Mouse (Mus musculus) megakaryocyte progenitor cell, adult 5-6 weeks (primary cell): Measurements from ENCODE around the gene 2310057J18Rik. TPM values are rescaled to one million over a fixed set of nuclear protein-coding genes. Genes with fewer than 3 reads are reported as not detected.

ENCODE experiments used
- ATAC-seq: replicated peaks from 2 replicates; pipeline ENCODE4 v1.8.0; 2016; ENCODE audit warnings: mild to moderate bottlenecking, moderate TSS enrichment, inconsistent platforms; ENCODE audit not compliant: poor library complexity
- total RNA-seq, 2 experiments: library from RNA; stranded (forward) in 1 of 2; stranded (reverse) in 1 of 2; fragments of 157-497, 149-512 nt in 1 of 2; fragments of 200-1000 nt in 1 of 2; gene quantifications; 2 replicates each; pipeline versions ENCODE4 v1.2.3 to v1.2.4; 2015 to 2017

The 2310057J18Rik gene
- total RNA-seq (2015) (not detected in 2 replicates), total RNA-seq (2017) (not detected in 2 replicates)

DNA sequence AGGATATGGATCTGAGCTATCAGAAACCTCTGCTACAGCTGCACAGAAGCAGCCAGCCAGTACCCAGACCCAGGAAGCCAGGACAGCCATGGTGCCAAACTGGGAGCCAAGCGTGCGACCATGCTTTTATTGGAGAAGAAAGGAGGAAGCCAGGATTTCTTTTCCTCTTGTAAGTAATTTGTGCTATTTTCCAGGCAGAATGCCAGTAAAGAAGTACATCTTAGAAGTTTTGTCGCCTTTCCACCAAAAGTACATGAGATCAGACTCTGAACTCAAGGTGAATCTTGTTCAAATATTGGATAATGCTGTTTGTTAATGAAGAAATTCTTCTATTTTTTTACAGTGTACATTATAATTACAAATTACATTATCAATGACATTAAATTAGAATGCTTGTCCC, at the start of gene 2310057J18Rik:
TSS of gene 2310057J18Rik (minus strand) at position 101 of the 400 bp plus-strand sequence.
- ATAC-seq, result no peak

DNA sequence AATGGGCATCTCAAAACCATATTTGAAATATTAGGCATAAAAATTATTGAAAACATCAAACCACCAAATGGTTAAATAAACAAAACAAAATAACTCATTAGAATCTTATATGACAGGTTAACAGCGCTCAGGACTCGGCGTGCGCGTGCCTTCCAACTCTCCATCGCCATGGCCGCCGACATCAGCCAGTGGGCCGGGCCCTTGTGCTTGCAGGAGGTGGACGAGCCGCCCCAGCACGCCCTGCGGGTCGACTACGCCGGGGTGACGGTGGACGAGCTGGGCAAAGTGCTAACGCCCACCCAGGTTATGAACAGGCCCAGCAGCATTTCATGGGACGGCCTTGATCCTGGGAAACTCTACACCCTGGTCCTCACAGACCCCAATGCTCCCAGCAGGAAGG, 43.9 kb upstream of the 2310057J18Rik start:
- peak; percentile 77 for ATAC-seq

GRCm38 (mm10) chr10:29019496-29020270, 33.6 kb upstream of the 2310057J18Rik start:
- ATAC-seq, result no peak

DNA sequence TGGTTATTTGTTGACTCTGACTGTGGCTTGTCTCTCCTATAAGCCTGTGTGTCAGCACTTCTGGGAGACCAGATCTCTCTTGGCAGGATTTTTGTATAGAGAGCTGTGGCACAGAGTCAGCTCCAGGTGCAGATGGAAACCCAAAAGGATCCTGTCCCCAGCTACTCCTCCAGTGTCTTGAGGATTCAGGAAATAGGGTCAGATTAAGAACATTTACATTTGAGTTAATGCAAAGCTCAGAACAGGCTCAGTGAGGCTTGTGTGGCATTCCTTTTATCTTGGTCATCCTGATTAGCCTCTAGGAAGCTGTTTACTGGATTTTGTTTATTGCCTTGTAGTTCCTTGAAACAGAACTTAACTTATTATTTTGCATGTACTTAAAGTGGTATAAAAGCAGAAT, 11.7 kb upstream of the 2310057J18Rik start:
- no peak for ATAC-seq

DNA sequence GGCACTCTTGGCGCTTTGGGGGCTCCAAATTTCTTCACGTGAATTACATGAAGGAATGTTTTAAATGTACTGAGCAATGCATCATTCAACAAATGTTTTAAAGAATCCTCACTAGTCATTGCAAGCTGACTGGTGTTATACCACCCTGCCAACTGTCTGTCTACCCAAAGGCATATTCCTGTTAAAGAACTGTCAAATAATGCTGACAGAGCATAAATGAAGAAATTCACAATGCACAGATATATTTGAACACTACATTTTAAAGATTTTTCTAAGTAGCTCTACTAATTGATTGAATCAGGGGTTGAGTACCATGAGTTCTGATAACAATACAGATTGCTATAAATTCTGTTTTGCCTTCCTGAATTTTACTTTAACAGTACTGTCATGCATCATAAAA, 2.9 kb upstream of the 2310057J18Rik start:
- no peak for ATAC-seq

- ATAC-seq, result no peak
Observed at GRCm38 (mm10) chr10:28968189-28968588, 17.9 kb downstream of the 2310057J18Rik start.

DNA sequence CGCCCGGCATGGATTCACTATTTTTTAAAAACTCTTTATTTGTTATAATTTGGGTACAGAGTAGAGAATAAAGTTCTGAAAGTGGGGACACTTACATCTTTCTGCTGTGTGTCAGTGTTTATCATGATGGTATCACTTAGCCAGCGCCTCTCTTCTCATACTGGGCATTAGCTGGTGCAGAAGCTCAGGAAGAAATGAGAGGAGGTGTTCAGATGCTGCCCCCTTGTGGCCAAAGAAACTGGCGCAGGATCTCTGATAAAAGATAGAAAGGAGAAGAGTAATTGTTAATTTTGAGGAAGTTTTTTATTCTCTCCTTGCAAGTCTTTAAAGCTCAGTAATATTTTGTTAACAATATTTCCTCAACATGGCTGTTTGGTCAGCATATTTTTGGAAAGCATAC, 31.0 kb downstream of the 2310057J18Rik start:
- peak; percentile 98 for ATAC-seq

DNA sequence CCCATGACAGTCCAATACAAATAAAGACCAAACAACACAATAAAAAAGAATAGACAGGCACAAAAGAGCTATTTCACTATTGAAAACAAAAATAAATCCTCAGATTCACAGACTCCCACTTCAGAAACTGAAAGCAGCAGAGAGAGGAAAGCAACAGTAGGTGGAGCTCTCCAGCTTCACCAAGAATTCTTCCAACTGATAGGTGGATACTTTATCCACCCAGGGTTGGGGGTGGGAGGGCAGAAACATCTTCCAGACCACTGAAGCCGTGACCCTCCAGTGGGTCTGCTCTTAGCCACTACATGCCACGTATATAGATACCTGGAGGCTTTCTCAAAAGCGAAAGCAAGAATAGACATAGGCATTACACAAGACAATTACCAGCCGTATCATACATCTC, 31.6 kb downstream of the 2310057J18Rik start:
- ATAC-seq, result peak; percentile 47; the same call in 1 of the 2 replicates

Other genes starting within 250 kb of the 2310057J18Rik start
- gene Soga3, start 157.5 kb upstream of the 2310057J18Rik start, total RNA-seq (2015), result not detected in 2 replicates
- gene Soga3, start 157.5 kb upstream of the 2310057J18Rik start, total RNA-seq (2017), result not detected in 2 replicates
- not detected in 2 replicates for gene Gm49353, start 212.7 kb upstream of the 2310057J18Rik start, total RNA-seq (2015)
- not detected in 2 replicates for gene Gm49353, start 212.7 kb upstream of the 2310057J18Rik start, total RNA-seq (2017)
- not detected in 2 replicates for gene 9330159F19Rik, start 225.3 kb upstream of the 2310057J18Rik start, total RNA-seq (2015)
- gene 9330159F19Rik, start 225.3 kb upstream of the 2310057J18Rik start, total RNA-seq (2017), result not detected in 2 replicates